ENCODE assay signal across 15 mouse cellular contexts in genomic region chr14:20068365-20068764, GRCm38 (mm10).
DNase-seq lines count a peak whose midpoint lies in the region; ATAC-seq and TF ChIP-seq lines count a peak whose summit lies in the region.
"Had no signal": no experiment of that assay in that cellular context is flagged by ENCODE, and none has a peak within 500 bp of the region (broad histone marks: within the 10 kb centered on the region; RNA-seq: fewer than 3 reads in every experiment).

No protein-coding gene starts in this region.

- no peak overlapping the region for H3K4me2 ChIP-seq in kidney, postnatal 0 days (ENCODE audit: low read length)
- H3K4me2 ChIP-seq: forebrain, embryonic 13.5 days; limb, embryonic 15.5 days; neural tube, embryonic 15.5 days; stomach, embryonic 15.5 days had no signal

- DNase-seq in kidney, postnatal 0 days (ENCODE audit: low spot score), result no peak
- no peak for DNase-seq in kidney, adult 8-10 months
- peak; percentile 27 for DNase-seq in right cerebral cortex, postnatal 4 days
- DNase-seq in right cerebral cortex, postnatal 14 days, result no peak
- peak; percentile 22 for DNase-seq in MEL (ENCODE audit: low read depth, low spot score)
- DNase-seq in splenic B cell, adult 2 months (ENCODE audit: low read depth, low spot score), result peak; percentile 27
- DNase-seq in frontal cortex, postnatal 14 days (ENCODE audit: low spot score in 2 of 2), result no peak
- DNase-seq: adrenal gland, postnatal 10 days; gastrocnemius, postnatal 25 days; liver, postnatal 0 days had no signal

- H3K4me3 ChIP-seq in kidney, postnatal 0 days (replicated peaks; ENCODE audit: low read depth, low read length), result no peak overlapping the region
- H3K4me3 ChIP-seq in MEL (ENCODE audit: control insufficient read depth in 1 of 2, insufficient read depth in 1 of 2, low read depth in 2 of 2, low read length in 2 of 2), result no peak overlapping the region
- H3K4me3 ChIP-seq: forebrain, embryonic 13.5 days; heart, embryonic 10.5 days; limb, embryonic 15.5 days; neural tube, embryonic 15.5 days; stomach, embryonic 15.5 days had no signal

- WGBS in kidney, postnatal 0 days, result 86% methylated on average over 2 of the region's 2 CpGs

- H3K27ac ChIP-seq in kidney, postnatal 0 days, result no peak overlapping the region
- H3K27ac ChIP-seq in MEL (ENCODE audit: control insufficient read depth, low read depth, low read length), result no peak overlapping the region
- H3K27ac ChIP-seq: forebrain, embryonic 13.5 days; heart, embryonic 10.5 days; limb, embryonic 15.5 days; neural tube, embryonic 15.5 days; stomach, embryonic 15.5 days had no signal

- no peak for TF ChIP-seq EP300 in MEL (IDR thresholded peaks at IDR 0.05; ENCODE audit: low read depth in 1 of 2, low read length in 2 of 2)

- no peak for TF ChIP-seq POLR2A in MEL (IDR thresholded peaks at IDR 0.05; ENCODE audit: control insufficient read depth in 1 of 2, insufficient read depth in 1 of 2, low read depth in 1 of 2, low read length in 2 of 2, poor library complexity in 1 of 2)

- H3K9ac ChIP-seq in kidney, postnatal 0 days (ENCODE audit: low read depth, low read length), result no peak overlapping the region
- H3K9ac ChIP-seq in MEL (ENCODE audit: control insufficient read depth, low read depth, low read length, poor library complexity, severe bottlenecking), result no peak overlapping the region
- H3K9ac ChIP-seq: forebrain, embryonic 13.5 days; limb, embryonic 15.5 days; liver, postnatal 0 days; stomach, embryonic 15.5 days had no signal

- H3K79me2 ChIP-seq in MEL (ENCODE audit: control insufficient read depth, insufficient read depth, low read length, poor library complexity), result no peaks in the 10 kb centered on the region

- H3K4me1 ChIP-seq in kidney, postnatal 0 days (replicated peaks; ENCODE audit: insufficient read depth, low read length), result no peaks in the 10 kb centered on the region
- H3K4me1 ChIP-seq in MEL (ENCODE audit: control insufficient read depth in 1 of 2, insufficient read depth in 2 of 2, low read length in 2 of 2), result no peaks in the 10 kb centered on the region
- H3K4me1 ChIP-seq: limb, embryonic 15.5 days; stomach, embryonic 15.5 days had no signal

- no peaks in the 10 kb centered on the region for H3K9me3 ChIP-seq in kidney, postnatal 0 days (replicated peaks; ENCODE audit: low read length)
- no peaks in the 10 kb centered on the region for H3K9me3 ChIP-seq in MEL (replicated peaks; ENCODE audit: insufficient read depth, low read length)
- H3K9me3 ChIP-seq: forebrain, embryonic 13.5 days; heart, embryonic 10.5 days; limb, embryonic 15.5 days; neural tube, embryonic 15.5 days; stomach, embryonic 15.5 days had no signal

- no peaks in the 10 kb centered on the region for H3K36me3 ChIP-seq in kidney, postnatal 0 days (ENCODE audit: insufficient read depth, low read length)
- no peaks in the 10 kb centered on the region for H3K36me3 ChIP-seq in MEL (ENCODE audit: control insufficient read depth in 1 of 2, insufficient read depth in 2 of 2, low read length in 2 of 2)
- H3K36me3 ChIP-seq in splenic B cell, adult 2 months (ENCODE audit: control insufficient read depth, insufficient read depth, low read length, poor library complexity, severe bottlenecking), result no peaks in the 10 kb centered on the region
- H3K36me3 ChIP-seq: heart, embryonic 10.5 days; limb, embryonic 15.5 days; neural tube, embryonic 15.5 days; stomach, embryonic 15.5 days had no signal

- ATAC-seq in kidney, postnatal 0 days (replicated peaks; ENCODE audit: low FRiP score, low read depth), result no peak
- ATAC-seq: liver, postnatal 0 days had no signal

- H3K27me3 ChIP-seq in kidney, postnatal 0 days (ENCODE audit: insufficient read depth, low read length), result no peaks in the 10 kb centered on the region
- peaks cover 0 to 3% of the 10 kb centered on the region in 2 experiments; a peak in 1 of 4 replicates for H3K27me3 ChIP-seq in MEL (ENCODE audit: control insufficient read depth in 1 of 2, insufficient read depth in 2 of 2, low read length in 2 of 2)
- peaks cover 2% of the 10 kb centered on the region; the same call in 1 of the 2 replicates for H3K27me3 ChIP-seq in splenic B cell, adult 2 months (ENCODE audit: control insufficient read depth, insufficient read depth, low read length, poor library complexity, severe bottlenecking)
- H3K27me3 ChIP-seq: forebrain, embryonic 13.5 days; limb, embryonic 15.5 days; neural tube, embryonic 15.5 days; stomach, embryonic 15.5 days had no signal

- no peak; the same call in 1 of the 2 replicates for TF ChIP-seq RAD21 in MEL (IDR thresholded peaks at IDR 0.05; ENCODE audit: low read depth, low read length)

- TF ChIP-seq CTCF in kidney, postnatal 0 days (IDR thresholded peaks at IDR 0.05; ENCODE audit: low read depth), result peak; percentile 29; the same call in 1 of the 2 replicates
- TF ChIP-seq CTCF in MEL (IDR thresholded peaks at IDR 0.05 in 2 of 3, conservative IDR thresholded peaks at IDR 0.05 in 1 of 3; ENCODE audit: control insufficient read depth in 1 of 3, insufficient read depth in 1 of 3, low read depth in 2 of 3, low read length in 3 of 3, poor library complexity in 1 of 3, severe bottlenecking in 1 of 3), result peak in 2 of 3 experiments; percentile 24 to 27; a peak in 3 of 6 replicates

TF ChIP-seq in MEL, 35 proteins besides CTCF, POLR2A, EP300 and RAD21:
- TF ChIP-seq BHLHE40 (IDR thresholded peaks at IDR 0.05; ENCODE audit: borderline replicate concordance, low read depth, low read length) (no peak), ZC3H11A (IDR thresholded peaks at IDR 0.05; ENCODE audit: low read depth, low read length) (no peak), SMC3 (IDR thresholded peaks at IDR 0.05; ENCODE audit: low read depth, low read length) (peak; percentile 27; the same call in 1 of the 2 replicates), KAT2A (conservative IDR thresholded peaks at IDR 0.05; ENCODE audit: low read depth, low read length) (no peak), ZKSCAN1 (IDR thresholded peaks at IDR 0.05; ENCODE audit: low read depth, low read length) (no peak), POLR2AphosphoS5 (IDR thresholded peaks at IDR 0.05; ENCODE audit: borderline replicate concordance, low read depth, low read length) (no peak)
TF ChIP-seq in MEL: peak in this region for 1.

Comparison
In these comparisons a context has a peak if more than half of its experiments do, and no peak if none do; other contexts are left out.
1. DNase-seq: peak in right cerebral cortex, postnatal 4 days (single experiment), MEL (single experiment) and splenic B cell, adult 2 months (single experiment); none in kidney, postnatal 0 days (single experiment), kidney, adult 8-10 months (0 of 2), right cerebral cortex, postnatal 14 days (single experiment) and frontal cortex, postnatal 14 days (0 of 2).